Mouse (Mus musculus) midbrain, embryonic 14.5 days (tissue): Measurements from ENCODE around the gene Fgfr2. TPM values are rescaled to one million over a fixed set of nuclear protein-coding genes. Genes with fewer than 3 reads are reported as not detected.
"Not testable (repeated sequence)": the region's sequence is repeated elsewhere in the genome, so short reads cannot be mapped to it uniquely, and the experiment has no call there.

Source experiments
- ATAC-seq: fragments of 200-750 bp; cut with Nextera tagmentation; 2 replicates; pipeline ENCODE4 v1.8.0; 2017; ENCODE audit warnings: moderate number of reproducible peaks, moderate library complexity; ENCODE audit not compliant: low FRiP score, low TSS enrichment
- DNase-seq: peaks from one replicate; pipeline ENCODE4 v3.0.0-alpha.2; 2015
- H3K27ac ChIP-seq: fragments of 300-500 bp; sonication (generic); replicated peaks from 2 replicates; pipeline ENCODE4 v1.5.1; 2014; ENCODE audit warnings: mild to moderate bottlenecking, low read depth, low read length, moderate library complexity
- H3K27me3 ChIP-seq: fragments of 300-500 bp; sonication (generic); 2 replicates; pipeline ENCODE4 v1.6.1; 2014; ENCODE audit warnings: low read length, control low read depth, mixed read lengths; ENCODE audit not compliant: control insufficient read depth, insufficient read depth
- H3K36me3 ChIP-seq: fragments of 300-500 bp; sonication (generic); 2 replicates; pipeline ENCODE4 v1.6.1; 2014; ENCODE audit warnings: low read length, control low read depth; ENCODE audit not compliant: control insufficient read depth, insufficient read depth
- H3K4me1 ChIP-seq: fragments of 300-500 bp; sonication (generic); 2 replicates; pipeline ENCODE4 v1.6.1; 2014; ENCODE audit warnings: mild to moderate bottlenecking, antibody characterized with exemption, low read length, control low read depth; ENCODE audit not compliant: control insufficient read depth, insufficient read depth
- H3K4me2 ChIP-seq: fragments of 300-500 bp; sonication (generic); 2 replicates; pipeline ENCODE4 v1.6.1; 2014; ENCODE audit warnings: mild to moderate bottlenecking, low read length, moderate library complexity
- H3K4me3 ChIP-seq: fragments of 300-500 bp; sonication (generic); replicated peaks from 2 replicates; pipeline ENCODE4 v1.5.1; 2014; ENCODE audit warnings: low read depth, low read length
- H3K9ac ChIP-seq: fragments of 300-500 bp; sonication (generic); replicated peaks from 2 replicates; pipeline ENCODE4 v1.6.1; 2014; ENCODE audit warnings: mild to moderate bottlenecking, low read length, moderate library complexity
- H3K9me3 ChIP-seq: fragments of 300-500 bp; sonication (generic); 2 replicates; pipeline ENCODE4 v1.6.1; 2016; ENCODE audit warnings: low read length, control low read depth, mixed read lengths; ENCODE audit not compliant: control insufficient read depth
- WGBS: fragments of 180-500 bp; shearing (Covaris S2); extraction: QIAGEN DNeasy Blood & Tissue Kit; methylation state at CpG from one replicate; pipeline ENCODE4 v1.1.7; 2014; 5-methylcytosine and 5-hydroxymethylcytosine counted together
- polyA plus RNA-seq: library from polyadenylated mRNA; unstranded; fragments of >200 nt; fragmentation: Nextera tagmentation; extraction: Ambion mirVana; gene quantifications from 2 replicates; pipeline ENCODE4 v1.2.1, GENCODE M21; 2014

Fgfr2 gene
- polyA plus RNA-seq, 1 experiment from 2014 or later: 28.1 TPM

DNA sequence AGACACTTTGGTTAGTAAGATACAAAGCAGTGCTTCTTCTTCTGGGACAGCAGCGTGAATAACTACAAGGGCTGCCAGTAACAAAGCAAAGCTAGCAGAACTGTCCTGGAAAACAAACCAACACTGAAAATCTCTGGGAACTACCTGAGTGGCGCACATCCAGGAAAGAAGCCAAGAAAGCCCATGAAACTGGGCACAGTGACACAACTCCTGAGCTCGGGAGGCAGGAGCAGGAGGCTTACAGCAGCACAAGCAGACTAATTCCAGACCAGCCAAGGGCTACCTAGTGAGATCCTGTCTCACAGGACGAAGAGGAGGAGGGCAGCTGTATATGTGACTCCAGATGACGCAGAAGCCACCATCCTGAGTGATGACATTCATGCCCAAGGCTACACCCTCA lies 676.3 kb downstream of the Fgfr2 start:
- Histone ChIP-seq H3K4me1 (0 out of 2 replicates have a peak, but pooled peaks cover 3% of the 10 kb centered on the region), H3K27me3 (no peaks in the 10 kb centered on the region), H3K27ac (no peak overlapping the region), H3K4me2 (no peak overlapping the region), H3K36me3 (no peaks in the 10 kb centered on the region), H3K9ac (no peak overlapping the region), H3K4me3 (no peak overlapping the region), H3K9me3 (no peaks in the 10 kb centered on the region)
- WGBS: 81% methylated on average over 5 of the region's 5 CpGs
- ATAC-seq: no peak
- DNase-seq: no peak

DNA sequence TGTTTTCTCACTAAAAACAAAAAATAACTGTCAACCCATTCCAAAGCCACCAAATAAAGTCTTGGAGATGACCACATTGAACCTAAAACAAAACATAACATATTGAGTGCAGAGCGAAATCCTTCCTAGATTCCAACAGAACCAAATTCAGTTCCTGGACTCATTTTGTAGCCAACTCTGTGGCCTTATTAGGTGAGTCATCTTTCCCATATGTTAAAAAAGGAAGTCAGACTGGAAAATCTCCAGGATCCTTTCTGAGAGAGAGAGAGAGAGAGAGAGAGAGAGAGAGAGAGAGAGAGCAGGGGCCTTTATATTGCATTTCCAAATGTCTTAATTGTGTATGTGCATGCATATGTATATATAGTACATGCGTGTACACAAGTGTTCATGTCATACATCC lies 678.9 kb downstream of the Fgfr2 start:
- ATAC-seq (no peak), DNase-seq (no peak)
- Histone ChIP-seq H3K36me3 (no peaks in the 10 kb centered on the region), H3K27ac (no peak overlapping the region), H3K9me3 (no peaks in the 10 kb centered on the region), H3K27me3 (no peaks in the 10 kb centered on the region), H3K4me3 (no peak overlapping the region), H3K4me1 (no peaks in the 10 kb centered on the region), H3K4me2 (no peak overlapping the region), H3K9ac (no peak overlapping the region)
- WGBS: 97% methylated on average over 2 of the region's 2 CpGs

DNA sequence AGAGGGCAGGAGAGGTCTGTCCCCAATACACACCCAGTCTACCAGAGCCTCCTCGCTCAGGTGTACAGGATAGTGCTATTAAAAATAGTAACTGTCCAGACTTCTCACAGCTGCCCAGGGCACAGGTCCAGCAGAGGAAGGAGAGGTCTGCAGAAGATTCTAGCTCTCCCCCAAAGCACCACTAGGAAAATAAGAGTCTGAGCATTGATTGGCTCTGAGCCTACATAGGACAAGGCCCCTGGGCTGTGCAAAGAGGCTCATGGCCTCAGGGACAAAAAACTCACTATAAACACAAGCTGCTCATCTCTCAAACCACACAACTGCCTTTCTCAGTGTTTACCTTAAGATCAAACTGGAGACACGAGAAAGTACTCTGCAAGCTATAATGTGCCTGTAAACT lies 679.4 kb downstream of the Fgfr2 start:
- Histone ChIP-seq H3K9me3 (no peaks in the 10 kb centered on the region), H3K9ac (no peak overlapping the region), H3K36me3 (no peaks in the 10 kb centered on the region), H3K27ac (no peak overlapping the region), H3K4me3 (no peak overlapping the region), H3K4me2 (no peak overlapping the region), H3K27me3 (no peaks in the 10 kb centered on the region), H3K4me1 (no peaks in the 10 kb centered on the region)
- no peak for DNase-seq
- WGBS: 78% methylated on average over 2 of the region's 2 CpGs
- no peak for ATAC-seq

DNA sequence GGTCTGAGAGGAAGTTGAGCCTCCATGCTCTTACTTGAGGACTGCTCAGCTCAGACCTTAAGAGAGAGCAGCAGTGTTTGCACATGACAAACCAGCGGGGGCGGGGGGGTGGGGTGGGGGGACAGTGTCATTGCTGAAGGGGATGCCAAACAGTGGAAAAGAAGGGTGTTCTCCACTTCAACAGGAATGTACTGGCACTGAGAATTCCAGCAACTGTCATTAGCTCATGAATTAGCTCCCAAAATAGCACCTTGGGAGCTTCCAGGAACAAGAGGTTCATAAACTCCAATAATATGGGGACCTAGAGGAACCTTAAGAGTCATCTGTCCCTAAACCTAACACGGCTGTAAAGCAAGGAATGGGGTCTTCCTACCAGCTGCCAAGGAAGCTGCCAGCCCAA lies 680.0 kb downstream of the Fgfr2 start:
- H3K9ac ChIP-seq: no peak overlapping the region
- H3K36me3 ChIP-seq: no peaks in the 10 kb centered on the region
- DNase-seq: no peak
- ATAC-seq: no peak
- H3K4me2 ChIP-seq: no peak overlapping the region
- no peaks in the 10 kb centered on the region for H3K4me1 ChIP-seq
- no peaks in the 10 kb centered on the region for H3K27me3 ChIP-seq
- H3K4me3 ChIP-seq: no peak overlapping the region
- WGBS: 95% methylated on average over 3 of the region's 3 CpGs
- H3K9me3 ChIP-seq: no peaks in the 10 kb centered on the region
- no peak overlapping the region for H3K27ac ChIP-seq

DNA sequence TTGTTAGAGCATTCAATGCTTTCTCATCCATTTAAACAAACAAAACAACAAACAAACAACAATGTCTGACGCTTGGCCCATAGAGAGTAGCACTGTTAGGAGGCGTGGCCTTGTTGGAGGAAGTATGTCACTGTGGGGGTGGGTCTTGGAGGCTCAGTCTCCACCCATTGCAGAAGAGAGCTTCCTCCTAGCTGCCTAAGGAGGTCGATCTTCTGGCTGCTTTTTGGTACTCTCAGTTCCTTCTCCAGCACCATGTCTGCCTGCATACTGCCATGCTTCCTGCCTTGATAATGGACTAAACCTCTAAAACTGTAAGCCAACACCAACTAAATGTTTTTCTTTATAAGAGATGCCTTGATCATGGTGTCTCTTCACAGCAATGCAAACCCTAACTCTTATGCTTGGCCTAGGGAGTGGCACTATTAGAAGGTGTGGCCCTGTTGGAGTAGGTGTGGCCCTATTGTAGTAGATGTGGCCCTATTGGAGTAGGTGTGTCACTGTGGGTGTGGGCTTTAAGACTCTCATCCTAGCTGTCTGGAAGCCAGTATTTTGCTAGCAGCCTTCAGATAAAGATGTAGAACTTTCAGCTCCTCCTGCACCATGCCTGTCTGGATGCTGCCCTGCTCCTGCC lies 680.9 kb downstream of the Fgfr2 start:
- H3K4me2 ChIP-seq, H3K27ac ChIP-seq, H3K9me3 ChIP-seq, H3K27me3 ChIP-seq, DNase-seq, H3K4me1 ChIP-seq, ATAC-seq, H3K9ac ChIP-seq, H3K36me3 ChIP-seq, H3K4me3 ChIP-seq: not testable (repeated sequence)
- 86% methylated on average over 3 of the region's 3 CpGs for WGBS

DNA sequence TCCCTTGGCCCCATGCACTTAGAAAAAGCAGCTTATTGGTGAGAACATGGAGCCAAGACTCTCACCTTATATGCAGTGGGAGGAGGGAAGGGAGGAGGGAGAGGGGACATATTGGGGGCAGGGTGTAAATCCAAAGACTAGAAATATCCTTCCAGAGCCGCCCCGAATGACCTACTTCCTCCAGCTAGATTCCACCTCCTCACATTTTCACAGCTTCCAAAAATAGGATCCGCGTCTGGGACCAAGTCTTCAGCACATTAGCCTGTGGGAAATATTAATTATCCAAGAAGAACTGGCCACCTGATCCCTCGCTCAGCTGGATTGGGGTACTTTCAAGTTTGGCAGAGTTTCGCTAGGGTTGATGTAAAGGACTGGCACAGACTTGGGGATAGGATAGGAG lies 683.2 kb downstream of the Fgfr2 start:
- no peak overlapping the region for H3K4me3 ChIP-seq
- H3K4me1 ChIP-seq: no peaks in the 10 kb centered on the region
- DNase-seq: no peak
- H3K27ac ChIP-seq: no peak overlapping the region
- no peaks in the 10 kb centered on the region for H3K9me3 ChIP-seq
- no peak overlapping the region for H3K4me2 ChIP-seq
- whole genome bisulfite sequencing: 88% methylated on average over 6 of the region's 6 CpGs
- H3K36me3 ChIP-seq: no peaks in the 10 kb centered on the region
- no peaks in the 10 kb centered on the region for H3K27me3 ChIP-seq
- no peak for ATAC-seq
- H3K9ac ChIP-seq: no peak overlapping the region

DNA sequence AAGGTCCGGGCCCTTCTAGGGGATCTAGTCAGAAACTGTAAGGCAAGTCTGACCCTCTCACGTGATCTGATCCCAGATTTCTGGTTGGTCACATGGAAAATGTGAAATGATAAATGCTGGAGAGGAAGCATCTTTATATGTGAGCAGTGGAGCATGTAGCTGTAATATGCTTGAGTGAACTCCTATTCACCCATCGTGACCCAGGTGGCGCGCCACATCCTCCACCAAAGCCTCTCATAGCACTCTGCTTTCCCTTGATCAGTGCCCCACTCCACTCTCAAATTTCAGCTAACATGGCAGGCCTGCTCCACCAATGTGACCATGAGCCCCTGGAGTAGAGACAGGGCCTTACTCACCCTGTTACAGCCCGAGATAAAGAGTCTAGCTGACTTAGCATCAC lies 685.1 kb downstream of the Fgfr2 start:
- H3K36me3 ChIP-seq: no peaks in the 10 kb centered on the region
- H3K4me3 ChIP-seq: no peak overlapping the region
- no peaks in the 10 kb centered on the region for H3K9me3 ChIP-seq
- no peaks in the 10 kb centered on the region for H3K27me3 ChIP-seq
- ATAC-seq (no peak), DNase-seq (no peak)
- H3K9ac ChIP-seq: no peak overlapping the region
- H3K27ac ChIP-seq: no peak overlapping the region
- H3K4me2 ChIP-seq: no peak overlapping the region
- no peaks in the 10 kb centered on the region for H3K4me1 ChIP-seq
- 56% methylated on average over 6 of the region's 6 CpGs for WGBS

DNA sequence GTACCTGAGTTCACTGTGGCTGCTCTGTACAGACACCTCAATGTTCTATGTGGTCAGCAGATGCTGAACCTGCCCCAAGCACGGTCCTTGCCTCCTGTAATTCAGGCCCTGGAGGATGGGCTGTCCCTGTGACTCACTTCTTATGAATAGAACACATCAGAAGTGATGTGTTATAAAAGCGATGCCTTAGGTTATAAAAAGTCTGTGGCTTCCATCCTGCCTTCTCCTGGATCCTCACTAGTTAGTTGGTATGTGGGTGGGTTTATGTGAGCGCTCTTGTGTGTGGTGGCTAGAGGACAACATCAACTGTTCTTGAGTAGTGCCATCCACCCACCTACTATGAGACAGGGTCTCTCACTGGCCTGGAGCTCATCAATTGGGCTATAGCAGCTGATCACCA lies 685.7 kb downstream of the Fgfr2 start:
- no peak overlapping the region for H3K4me2 ChIP-seq
- no peak overlapping the region for H3K4me3 ChIP-seq
- no peak overlapping the region for H3K9ac ChIP-seq
- no peaks in the 10 kb centered on the region for H3K27me3 ChIP-seq
- H3K27ac ChIP-seq: no peak overlapping the region
- H3K9me3 ChIP-seq: no peaks in the 10 kb centered on the region
- ATAC-seq (no peak), DNase-seq (no peak)
- WGBS: 92% methylated on average over 3 of the region's 3 CpGs
- no peaks in the 10 kb centered on the region for H3K4me1 ChIP-seq
- H3K36me3 ChIP-seq: no peaks in the 10 kb centered on the region

DNA sequence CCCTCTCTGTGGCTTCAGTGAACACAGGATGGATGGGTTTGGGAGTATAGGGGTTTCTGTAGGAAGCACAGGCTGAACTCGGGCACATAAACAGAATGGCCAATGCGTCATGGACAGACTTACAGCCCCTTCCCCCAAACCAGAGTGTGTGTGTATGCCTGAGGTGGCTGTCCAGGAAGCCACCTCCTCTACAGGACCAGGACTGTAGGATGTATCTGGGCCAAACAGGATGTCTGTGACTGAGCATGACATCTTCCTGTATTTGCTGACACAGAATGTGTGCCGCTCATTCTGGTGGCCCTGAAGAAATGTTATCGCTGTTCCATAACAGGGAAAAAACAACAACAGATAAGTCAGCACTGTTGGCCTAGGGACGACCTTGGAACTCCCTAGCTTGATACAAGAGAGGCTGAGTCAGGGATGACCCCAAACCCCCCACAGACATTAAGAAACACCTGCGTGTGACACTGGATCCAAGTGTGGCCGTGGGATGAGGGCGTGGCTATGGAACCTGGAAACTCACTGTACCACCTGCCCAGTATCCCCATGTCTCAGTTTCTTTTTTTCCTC lies 687.6 kb downstream of the Fgfr2 start:
- no peaks in the 10 kb centered on the region for H3K36me3 ChIP-seq
- no peaks in the 10 kb centered on the region for H3K4me1 ChIP-seq
- no peak overlapping the region for H3K27ac ChIP-seq
- no peak overlapping the region for H3K4me3 ChIP-seq
- DNase-seq (no peak), ATAC-seq (no peak)
- no peaks in the 10 kb centered on the region for H3K27me3 ChIP-seq
- no peak overlapping the region for H3K4me2 ChIP-seq
- no peak overlapping the region for H3K9ac ChIP-seq
- WGBS: 94% methylated on average over 8 of the region's 8 CpGs
- H3K9me3 ChIP-seq: no peaks in the 10 kb centered on the region
